Mouse (Mus musculus) E14TG2a.4 (cell line): Measurements from ENCODE around the gene Adamtsl1.

Experiments used
- CTCF ChIP-seq: conservative IDR thresholded peaks from 2 replicates; pipeline ENCODE4 v1.5.1; 2014; ENCODE audit warnings: low read length
- NANOG ChIP-seq: IDR thresholded peaks from 2 replicates; pipeline ENCODE4 v1.6.1; 2014; ENCODE audit warnings: borderline replicate concordance, low read length, mixed read lengths
- POU5F1 ChIP-seq: IDR thresholded peaks from 2 replicates; pipeline ENCODE4 v1.6.1; 2014; ENCODE audit warnings: low read length, borderline replicate concordance

DNA sequence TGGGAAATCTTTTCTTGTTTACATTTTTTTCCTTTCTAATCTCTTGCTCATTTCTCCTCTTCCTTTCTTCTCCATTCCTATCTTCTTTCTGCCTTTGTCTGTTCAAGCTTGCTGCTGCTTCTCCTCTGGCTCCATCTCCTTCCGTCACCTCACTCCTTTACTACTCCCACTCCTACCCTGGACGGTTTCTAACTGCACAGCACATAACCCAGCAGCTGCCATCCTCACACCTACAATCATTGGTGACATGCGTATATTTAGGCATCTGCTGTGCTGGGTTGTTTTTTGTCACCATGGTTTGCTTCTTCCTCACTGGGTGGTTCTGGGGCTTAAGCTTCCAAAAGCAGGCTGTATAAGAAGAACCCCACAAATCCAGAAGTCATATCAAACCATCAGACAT is 936.5 kb downstream of the Adamtsl1 start:
- TF ChIP-seq CTCF (no peak), POU5F1 (no peak), NANOG (no peak)
